Mouse (Mus musculus) lung, postnatal 0 days (tissue): ENCODE measurements at regions not wholly inside any gene's neighbourhood (a gene's known extent, or its start where the extent isn't known, plus 50 kb on each side); places are given as distances from the start of the nearest gene placed in this dataset.

Experiments
- ATAC-seq: fragments of 200-750 bp; cut with Nextera tagmentation; 2 replicates; pipeline ENCODE4 v1.8.0; 2017; ENCODE audit warnings: moderate library complexity
- DNase-seq: peaks from one replicate; pipeline ENCODE4 v3.0.0-alpha.2; 2016; ENCODE audit warnings: low spot score
- H3K27ac ChIP-seq: fragments of 300-500 bp; sonication (generic); 2 replicates; pipeline ENCODE4 v1.5.1; 2014; ENCODE audit warnings: antibody characterized with exemption, mild to moderate bottlenecking, low read length, mixed read lengths
- H3K27me3 ChIP-seq: fragments of 300-500 bp; sonication (generic); replicated peaks from 2 replicates; pipeline ENCODE4 v1.6.1; 2014; ENCODE audit warnings: low read length, mixed read lengths; ENCODE audit not compliant: insufficient read depth
- H3K36me3 ChIP-seq: fragments of 300-500 bp; sonication (generic); 2 replicates; pipeline ENCODE4 v1.6.1; 2014; ENCODE audit warnings: low read length, mixed read lengths; ENCODE audit not compliant: insufficient read depth
- H3K4me1 ChIP-seq: fragments of 300-500 bp; sonication (generic); 2 replicates; pipeline ENCODE4 v1.6.1; 2014; ENCODE audit warnings: antibody characterized with exemption, low read depth, low read length, mixed read lengths; ENCODE audit not compliant: insufficient read depth
- H3K4me2 ChIP-seq: fragments of 300-500 bp; sonication (generic); replicated peaks from 2 replicates; pipeline ENCODE4 v1.6.1; 2014; ENCODE audit warnings: low read depth, mild to moderate bottlenecking, low read length, moderate library complexity, mixed read lengths
- H3K4me3 ChIP-seq: fragments of 300-500 bp; sonication (generic); 2 replicates; pipeline ENCODE4 v1.5.1; 2014; ENCODE audit warnings: low read depth, low read length
- H3K9ac ChIP-seq: fragments of 300-500 bp; sonication (generic); replicated peaks from 2 replicates; pipeline ENCODE4 v1.6.1; 2014; ENCODE audit warnings: low read depth, mild to moderate bottlenecking
- H3K9me3 ChIP-seq: fragments of 300-500 bp; sonication (generic); 2 replicates; pipeline ENCODE4 v1.6.1; 2016; ENCODE audit warnings: low read length, mixed read lengths
- CTCF ChIP-seq: IDR thresholded peaks from 2 replicates; pipeline ENCODE4 v1.5.1; 2016; ENCODE audit warnings: antibody characterized with exemption, mild to moderate bottlenecking
- EP300 ChIP-seq: IDR thresholded peaks from 2 replicates; pipeline ENCODE4 v1.6.1; 2016; ENCODE audit warnings: antibody characterized with exemption, mild to moderate bottlenecking, control low read depth
- WGBS: fragments of 180-500 bp; shearing (Covaris S2); extraction: QIAGEN DNeasy Blood & Tissue Kit; methylation state at CpG from one replicate; pipeline ENCODE4 v1.1.7; 2014; 5-methylcytosine and 5-hydroxymethylcytosine counted together

DNA sequence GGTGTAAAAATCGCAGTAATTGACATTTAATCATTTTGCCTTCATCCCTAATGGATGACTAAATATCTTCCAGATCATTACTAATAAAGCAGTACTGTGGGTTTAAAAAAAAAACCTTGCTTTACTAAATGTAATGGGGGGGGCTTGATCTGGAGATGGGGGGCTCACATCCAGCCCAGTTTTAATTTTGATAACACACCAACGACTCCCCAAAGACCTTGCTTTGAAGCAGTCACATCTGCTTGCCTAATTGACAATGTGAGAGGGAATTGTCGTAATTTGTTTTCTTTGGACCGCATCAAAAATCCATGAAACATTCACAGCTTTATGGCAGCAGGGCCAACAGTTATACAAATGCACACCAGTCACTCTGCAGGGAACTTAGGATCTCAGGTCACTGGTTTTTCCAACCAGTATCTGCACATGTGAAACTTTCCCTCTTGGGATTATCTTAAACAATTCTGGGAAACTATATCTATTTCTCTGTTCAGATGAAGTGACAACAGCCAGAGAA is 61.1 kb upstream of the Csrp2 start:
- no peaks in the 10 kb centered on the region for H3K4me1 ChIP-seq

DNA sequence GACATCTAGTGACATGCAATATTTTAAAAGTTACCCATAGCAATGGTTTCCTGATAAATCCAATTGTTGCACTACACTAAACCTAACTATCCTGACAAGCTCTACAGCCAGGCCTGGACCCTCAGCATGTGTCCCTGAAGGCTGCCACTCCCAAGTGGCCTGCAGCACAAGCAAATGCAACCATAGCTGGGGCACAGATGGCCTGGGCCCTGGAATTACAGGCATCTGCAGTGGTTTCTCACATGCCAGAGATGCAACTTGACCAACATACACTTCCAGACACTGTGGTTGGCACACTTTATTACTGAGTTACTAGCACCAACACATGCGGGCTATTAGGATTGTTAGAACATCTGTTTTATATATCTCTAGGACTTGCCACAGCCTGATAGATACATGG is 60.3 kb upstream of the Csrp2 start:
- TF ChIP-seq CTCF (no peak), EP300 (no peak)
- H3K9me3 ChIP-seq, result no peaks in the 10 kb centered on the region
- H3K9ac ChIP-seq, result no peak overlapping the region
- H3K27me3 ChIP-seq, result no peaks in the 10 kb centered on the region
- H3K4me2 ChIP-seq, result no peak overlapping the region
- 95% methylated on average over 1 of the region's 1 CpGs for WGBS
- H3K27ac ChIP-seq, result no peak overlapping the region
- H3K4me1 ChIP-seq, result no peaks in the 10 kb centered on the region
- DNase-seq (no peak), ATAC-seq (no peak)
- no peak overlapping the region for H3K4me3 ChIP-seq
- H3K36me3 ChIP-seq, result no peaks in the 10 kb centered on the region

More for the DNA sequence above, 61.1 kb upstream of the Csrp2 start:
- DNase-seq (no peak), ATAC-seq (no peak)
- Histone ChIP-seq H3K9ac (no peak overlapping the region), H3K36me3 (no peaks in the 10 kb centered on the region), H3K4me2 (no peak overlapping the region), H3K9me3 (no peaks in the 10 kb centered on the region), H3K4me3 (no peak overlapping the region), H3K27ac (no peak overlapping the region), H3K27me3 (no peaks in the 10 kb centered on the region)
- TF ChIP-seq CTCF (no peak), EP300 (no peak)
- 71% methylated on average over 4 of the region's 4 CpGs for whole genome bisulfite sequencing
